Mouse (Mus musculus) MEL (cell line): ENCODE data around the gene Fgf3. TPM values are rescaled to one million over a fixed set of nuclear protein-coding genes. Genes with fewer than 3 reads are reported as not detected.

Experiments
- DNase-seq: peaks from one replicate; pipeline ENCODE4 v3.0.0; 2011; ENCODE audit warnings: low read depth, low spot score
- H3K27ac ChIP-seq: 2 replicates; pipeline ENCODE4 v1.5.1; 2012; ENCODE audit warnings: low read depth, mild to moderate bottlenecking, control low read depth, low read length, moderate library complexity; ENCODE audit not compliant: control insufficient read depth
- H3K27me3 ChIP-seq, 2 experiments: fragments of 150-350 bp in 1 of 2; sonication (generic) in 1 of 2; 2 replicates each; pipeline ENCODE4 v1.6.1; 2012; ENCODE audit warnings: low read length in 2 of 2, mild to moderate bottlenecking in 2 of 2, improper control_type of control experiment in 1 of 2, moderate library complexity in 1 of 2; ENCODE audit not compliant: insufficient read depth in 2 of 2, control insufficient read depth in 1 of 2
- H3K36me3 ChIP-seq, 2 experiments: 2 replicates each; pipeline ENCODE4 v1.6.1; 2012 to 2014; ENCODE audit warnings: low read length in 2 of 2, improper control_type of control experiment in 1 of 2, inconsistent platforms in 1 of 2, mild to moderate bottlenecking in 1 of 2; ENCODE audit not compliant: insufficient read depth in 2 of 2, control insufficient read depth in 1 of 2
- H3K4me1 ChIP-seq, 2 experiments: fragments of 150-350 bp in 1 of 2; sonication (generic) in 1 of 2; 2 replicates each; pipeline ENCODE4 v1.6.1; 2012; ENCODE audit warnings: low read length in 2 of 2, improper control_type of control experiment in 1 of 2, mild to moderate bottlenecking in 1 of 2; ENCODE audit not compliant: insufficient read depth in 2 of 2, control insufficient read depth in 1 of 2
- H3K4me3 ChIP-seq, 2 experiments: fragments of 150-350 bp in 1 of 2; sonication (generic) in 1 of 2; 2 replicates each; pipeline ENCODE4 v1.5.1; 2012; ENCODE audit warnings: low read depth in 2 of 2, low read length in 2 of 2, mild to moderate bottlenecking in 2 of 2, moderate library complexity in 2 of 2, control low read depth in 1 of 2, improper control_type of control experiment in 1 of 2; ENCODE audit not compliant: control insufficient read depth in 1 of 2, insufficient read depth in 1 of 2
- H3K79me2 ChIP-seq: 2 replicates; pipeline ENCODE4 v1.6.1; 2012; ENCODE audit warnings: mild to moderate bottlenecking, low read length, moderate library complexity; ENCODE audit not compliant: control insufficient read depth, poor library complexity, insufficient read depth
- H3K9ac ChIP-seq: 2 replicates; pipeline ENCODE4 v1.6.1; 2012; ENCODE audit warnings: low read depth, mild to moderate bottlenecking, control low read depth, low read length, moderate library complexity; ENCODE audit not compliant: control insufficient read depth, poor library complexity, severe bottlenecking
- H3K9me3 ChIP-seq: fragments of 150-350 bp; sonication (generic); replicated peaks from 2 replicates; pipeline ENCODE4 v1.6.1; 2012; ENCODE audit warnings: mild to moderate bottlenecking, low read length, improper control_type of control experiment, moderate library complexity; ENCODE audit not compliant: insufficient read depth
- BHLHE40 ChIP-seq: IDR thresholded peaks from 2 replicates; pipeline ENCODE4 v1.6.1; 2012; ENCODE audit warnings: low read depth, mild to moderate bottlenecking, inconsistent platforms, low read length, improper control_type of control experiment, borderline replicate concordance
- CTCF ChIP-seq, 3 experiments: IDR thresholded peaks in 2 of 3; conservative IDR thresholded peaks in 1 of 3; 2 replicates each; pipeline ENCODE4 v1.5.1; 2011 to 2012; ENCODE audit warnings: low read length in 3 of 3, low read depth in 2 of 3, mild to moderate bottlenecking in 2 of 3, improper control_type of control experiment in 1 of 3, inconsistent platforms in 1 of 3, mixed read lengths in 1 of 3, moderate library complexity in 1 of 3; ENCODE audit not compliant: control insufficient read depth in 1 of 3, insufficient read depth in 1 of 3, poor library complexity in 1 of 3, severe bottlenecking in 1 of 3
- EP300 ChIP-seq, 2 experiments: IDR thresholded peaks; 2 replicates each; pipeline ENCODE4 v1.6.1; 2011; ENCODE audit warnings: improper control_type of control experiment in 2 of 2, low read length in 2 of 2, low read depth in 1 of 2, mild to moderate bottlenecking in 1 of 2
- ETS1 ChIP-seq: IDR thresholded peaks from 2 replicates; pipeline ENCODE4 v1.6.1; 2012; ENCODE audit warnings: low read depth, mild to moderate bottlenecking, inconsistent platforms, low read length, improper control_type of control experiment, moderate library complexity
- GATA1 ChIP-seq: IDR thresholded peaks from 2 replicates; pipeline ENCODE4 v1.6.1; 2011; ENCODE audit warnings: low read depth, low read length, improper control_type of control experiment
- HCFC1 ChIP-seq: IDR thresholded peaks from 2 replicates; pipeline ENCODE4 v1.6.1; 2012; ENCODE audit warnings: low read depth, mild to moderate bottlenecking, inconsistent platforms, low read length, improper control_type of control experiment, moderate library complexity
- JUND ChIP-seq: IDR thresholded peaks from 2 replicates; pipeline ENCODE4 v1.6.1; 2011; ENCODE audit warnings: low read depth, mild to moderate bottlenecking, improper control_type of control experiment, low read length
- KAT2A ChIP-seq: conservative IDR thresholded peaks from 2 replicates; pipeline ENCODE4 v1.6.1; 2012; ENCODE audit warnings: low read depth, low read length, improper control_type of control experiment, inconsistent platforms
- MAFK ChIP-seq: IDR thresholded peaks from 2 replicates; pipeline ENCODE4 v1.6.1; 2011; ENCODE audit warnings: low read depth, mild to moderate bottlenecking, low read length, improper control_type of control experiment, borderline replicate concordance
- MAZ ChIP-seq: IDR thresholded peaks from 2 replicates; pipeline ENCODE4 v1.6.1; 2012; ENCODE audit warnings: low read depth, mild to moderate bottlenecking, inconsistent platforms, low read length, improper control_type of control experiment
- MEF2A ChIP-seq: IDR thresholded peaks from 2 replicates; pipeline ENCODE4 v1.6.1; 2014; ENCODE audit warnings: low read depth, mild to moderate bottlenecking, inconsistent platforms, low read length, improper control_type of control experiment; ENCODE audit not compliant: poor library complexity, insufficient replicate concordance, severe bottlenecking; ENCODE audit errors: extremely low read depth
- NRF1 ChIP-seq: IDR thresholded peaks from 2 replicates; pipeline ENCODE4 v1.6.1; 2014; ENCODE audit warnings: low read depth, mild to moderate bottlenecking, inconsistent platforms, low read length, improper control_type of control experiment, moderate library complexity; ENCODE audit not compliant: poor library complexity, insufficient read depth, severe bottlenecking
- POLR2A ChIP-seq, 2 experiments: IDR thresholded peaks; 2 replicates each; pipeline ENCODE4 v1.6.1; 2011 to 2012; ENCODE audit warnings: low read length in 2 of 2, mild to moderate bottlenecking in 2 of 2, control low read depth in 1 of 2, improper control_type of control experiment in 1 of 2, low read depth in 1 of 2, moderate library complexity in 1 of 2; ENCODE audit not compliant: control insufficient read depth in 1 of 2, insufficient read depth in 1 of 2, poor library complexity in 1 of 2
- POLR2AphosphoS5 ChIP-seq: IDR thresholded peaks from 2 replicates; pipeline ENCODE4 v1.6.1; 2012; ENCODE audit warnings: low read depth, borderline replicate concordance, mild to moderate bottlenecking, inconsistent platforms, low read length, moderate library complexity, mixed read lengths
- RAD21 ChIP-seq: IDR thresholded peaks from 2 replicates; pipeline ENCODE4 v1.6.1; 2011; ENCODE audit warnings: mild to moderate bottlenecking, low read depth, low read length, improper control_type of control experiment
- SIN3A ChIP-seq: IDR thresholded peaks from 2 replicates; pipeline ENCODE4 v1.6.1; 2012; ENCODE audit warnings: low read length, improper control_type of control experiment, inconsistent platforms
- TBP ChIP-seq: IDR thresholded peaks from 2 replicates; pipeline ENCODE4 v1.8.0; 2011; ENCODE audit warnings: low read depth, low read length, improper control_type of control experiment
- TCF12 ChIP-seq: IDR thresholded peaks from 2 replicates; pipeline ENCODE4 v1.6.1; 2014; ENCODE audit warnings: low read depth, mild to moderate bottlenecking, inconsistent platforms, low read length, improper control_type of control experiment, moderate library complexity
- ZKSCAN1 ChIP-seq: IDR thresholded peaks from 2 replicates; pipeline ENCODE4 v1.6.1; 2012; ENCODE audit warnings: low read depth, mild to moderate bottlenecking, inconsistent platforms, low read length, improper control_type of control experiment, moderate library complexity
- ZMIZ1 ChIP-seq: IDR thresholded peaks from 2 replicates; pipeline ENCODE4 v1.6.1; 2012; ENCODE audit warnings: low read depth, mild to moderate bottlenecking, inconsistent platforms, low read length, improper control_type of control experiment, moderate library complexity
- polyA plus RNA-seq, 2 experiments: library from polyadenylated mRNA; stranded (reverse) in 1 of 2; unstranded in 1 of 2; fragments of >175 nt in 1 of 2; fragments of >200 nt in 1 of 2; gene quantifications; 2 replicates each; pipeline versions ENCODE4 v1.2.1 to v1.2.4; 2012; ENCODE audit warnings: low replicate concordance in 2 of 2, low read depth in 1 of 2; ENCODE audit not compliant: insufficient read length in 2 of 2, insufficient read depth in 1 of 2, missing spikeins in 1 of 2
- total RNA-seq: library from RNA; depleted of rRNA; stranded (reverse); fragments of 300-350 nt; gene quantifications from 2 replicates; pipeline ENCODE4 v1.2.3, GENCODE M21; 2012

The Fgf3 gene
- total and polyA plus RNA-seq, 3 experiments: not detected

GRCm38 (mm10) chr7:144807036-144807435, 30.8 kb upstream of the Fgf3 start:
- Histone ChIP-seq H3K36me3 (no peaks in the 10 kb centered on the region), H3K4me1 (peaks cover 0 to 3% of the 10 kb centered on the region in 2 experiments; a peak in 1 of 4 replicates), H3K27ac (no peak overlapping the region), H3K9me3 (no peaks in the 10 kb centered on the region), H3K27me3 (no peaks in the 10 kb centered on the region), H3K79me2 (no peaks in the 10 kb centered on the region), H3K9ac (no peak overlapping the region), H3K4me3 (no peak overlapping the region)
- DNase-seq: no peak
- no peak for TF ChIP-seq EP300 (IDR thresholded peaks at IDR 0.05; ENCODE audit: low read depth in 1 of 2, low read length in 2 of 2)
- TF ChIP-seq RAD21: no peak
- no peak for TF ChIP-seq BHLHE40
- no peak for TF ChIP-seq ETS1
- TF ChIP-seq GATA1: no peak
- TF ChIP-seq MAZ: no peak
- no peak for TF ChIP-seq CTCF (IDR thresholded peaks at IDR 0.05 in 2 of 3, conservative IDR thresholded peaks at IDR 0.05 in 1 of 3; ENCODE audit: control insufficient read depth in 1 of 3, insufficient read depth in 1 of 3, low read depth in 2 of 3, low read length in 3 of 3, poor library complexity in 1 of 3, severe bottlenecking in 1 of 3)
- no peak for TF ChIP-seq TCF12
- no peak for TF ChIP-seq ZMIZ1
- TF ChIP-seq TBP: no peak
- no peak for TF ChIP-seq ZKSCAN1
- no peak for TF ChIP-seq MEF2A

GRCm38 (mm10) chr7:144807976-144808577, 29.8 kb upstream of the Fgf3 start:
- no peaks in the 10 kb centered on the region for H3K27me3 ChIP-seq
- no peak overlapping the region for H3K9ac ChIP-seq
- H3K4me1 ChIP-seq: peaks cover 0 to 8% of the 10 kb centered on the region in 2 experiments; a peak in 2 of 4 replicates
- no peak overlapping the region for H3K27ac ChIP-seq
- no peak for TF ChIP-seq JUND
- no peak for TF ChIP-seq NRF1
- no peak for TF ChIP-seq SIN3A
- peak; percentile 50; the same call in 1 of the 2 replicates for TF ChIP-seq TCF12
- no peak for TF ChIP-seq POLR2AphosphoS5
- TF ChIP-seq KAT2A: no peak
- TF ChIP-seq RAD21: no peak
- no peak for TF ChIP-seq HCFC1
- 0 out of 4 replicates have a peak, but pooled peaks of 1 of the 2 experiments have one; percentile 32 for TF ChIP-seq EP300 (IDR thresholded peaks at IDR 0.05; ENCODE audit: low read depth in 1 of 2, low read length in 2 of 2)
- TF ChIP-seq POLR2A (IDR thresholded peaks at IDR 0.05; ENCODE audit: control insufficient read depth in 1 of 2, insufficient read depth in 1 of 2, low read depth in 1 of 2, low read length in 2 of 2, poor library complexity in 1 of 2): no peak
- TF ChIP-seq MEF2A: no peak
- TF ChIP-seq MAFK: no peak
- H3K79me2 ChIP-seq: no peaks in the 10 kb centered on the region
- no peaks in the 10 kb centered on the region for H3K36me3 ChIP-seq
- H3K4me3 ChIP-seq: no peak overlapping the region
- H3K9me3 ChIP-seq: no peaks in the 10 kb centered on the region
- peak; percentile 10 for DNase-seq
